Mouse (Mus musculus): ENCODE data around the gene Sgms2. TPM values are rescaled to one million over a fixed set of nuclear protein-coding genes. Genes with fewer than 3 reads are reported as not detected.

Sgms2 gene
- total and polyA plus RNA-seq, 3 experiments = 0.92 to 2.5 (median 1.4) TPM

DNA sequence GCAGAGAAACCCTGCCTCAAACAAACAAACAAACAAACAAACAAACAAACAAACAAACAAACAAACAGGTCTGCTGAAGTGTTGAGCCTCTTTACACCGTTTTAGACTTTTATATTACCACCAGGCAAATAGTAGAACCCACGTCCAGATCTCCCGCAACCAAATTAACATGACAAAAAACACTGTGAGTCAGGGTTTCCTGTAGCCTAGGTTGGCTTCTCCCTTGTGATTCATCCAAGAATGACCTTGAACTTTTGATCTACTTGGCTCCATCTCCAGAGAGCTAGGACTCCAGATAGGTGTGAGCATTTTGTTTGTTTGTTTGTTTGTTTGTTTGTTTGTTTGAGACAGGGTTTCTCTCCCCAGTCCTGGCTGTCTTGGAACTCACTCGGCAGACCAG is 30.0 kb upstream of the Sgms2 start:
- 57% methylated on average over 4 of the region's 4 CpGs for WGBS
- Histone ChIP-seq H3K27ac (no peak overlapping the region), H3K4me3 (no peak overlapping the region), H3K9ac (ENCODE audit: low read depth, low read length) (no peak overlapping the region), H3K4me1 (ENCODE audit: control insufficient read depth, insufficient read depth, low read length) (no peaks in the 10 kb centered on the region), H3K36me3 (ENCODE audit: control insufficient read depth, insufficient read depth, low read length) (no peaks in the 10 kb centered on the region), H3K79me2 (replicated peaks; ENCODE audit: control insufficient read depth, insufficient read depth, low read length) (no peaks in the 10 kb centered on the region), H3K27me3 (ENCODE audit: control insufficient read depth, insufficient read depth, low read length) (no peaks in the 10 kb centered on the region)
- DNase-seq = no peak
- intact Hi-C loops (cut with DNase I) = no loop called here
- no peak for TF ChIP-seq EP300 (IDR thresholded peaks at IDR 0.05; ENCODE audit: insufficient read depth, low read depth, low read length)
- no peak for TF ChIP-seq CTCF (IDR thresholded peaks at IDR 0.05)
- TF ChIP-seq POLR2A (IDR thresholded peaks at IDR 0.05; ENCODE audit: insufficient read depth, low read depth, low read length) = no peak

DNA sequence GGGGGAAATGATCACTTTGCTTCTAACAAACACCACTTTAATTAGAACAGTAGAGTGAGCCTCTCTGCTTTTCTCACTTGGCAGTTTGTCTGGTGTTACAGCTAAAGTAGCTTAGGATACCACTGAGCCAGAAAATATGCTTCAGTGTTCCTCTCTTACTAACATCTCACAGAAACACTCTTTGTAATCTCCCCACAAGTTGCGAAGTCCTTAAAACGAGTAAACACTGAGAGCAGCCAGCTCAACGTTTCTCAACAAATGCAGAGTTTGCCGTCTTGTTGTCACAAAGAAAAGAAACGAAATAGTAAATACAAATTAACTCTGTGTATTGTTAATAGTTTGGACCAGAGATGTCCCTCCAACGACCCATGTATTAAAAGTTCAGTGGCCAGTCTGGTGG is 26.5 kb upstream of the Sgms2 start:
- DNase-seq = no peak
- no peak overlapping the region for H3K27ac ChIP-seq

DNA sequence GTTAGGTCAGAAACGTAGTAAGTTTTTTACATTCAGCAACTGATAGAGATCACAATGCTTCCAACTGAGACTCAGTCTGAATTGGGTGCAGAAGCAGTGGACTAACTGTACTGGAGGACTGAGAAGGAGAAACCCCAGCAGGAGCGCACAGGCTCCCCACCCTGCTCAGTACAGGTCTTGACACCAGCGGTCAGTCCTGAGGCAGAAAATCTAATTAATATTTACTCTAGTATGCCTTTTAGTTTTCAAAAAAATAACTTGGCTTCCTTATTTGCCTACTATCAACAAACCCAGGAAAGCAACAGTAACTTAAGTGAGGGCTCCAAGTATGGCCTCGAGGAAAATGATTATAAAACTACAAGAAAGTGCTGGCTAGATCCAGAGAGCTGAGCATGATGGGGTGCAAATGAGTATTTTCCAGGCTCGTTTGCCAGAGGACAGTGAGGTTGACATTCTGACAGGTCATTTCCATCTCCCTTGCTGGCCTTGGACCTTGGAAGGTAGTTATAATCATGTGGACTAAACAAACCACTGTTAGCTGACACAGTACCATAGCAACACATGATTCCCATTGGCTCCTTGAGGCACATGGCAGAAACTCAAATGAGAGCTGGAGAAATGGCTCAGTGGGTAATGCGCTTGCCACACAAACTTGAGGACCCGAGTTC is 25.3 kb upstream of the Sgms2 start:
- intact Hi-C loops (cut with DNase I) = no loop called here
- Histone ChIP-seq H3K4me1 (ENCODE audit: control insufficient read depth, insufficient read depth, low read length) (no peaks in the 10 kb centered on the region), H3K36me3 (ENCODE audit: control insufficient read depth, insufficient read depth, low read length) (no peaks in the 10 kb centered on the region), H3K9ac (ENCODE audit: low read depth, low read length) (no peak overlapping the region), H3K4me3 (no peak overlapping the region), H3K27ac (no peak overlapping the region), H3K79me2 (replicated peaks; ENCODE audit: control insufficient read depth, insufficient read depth, low read length) (no peaks in the 10 kb centered on the region), H3K27me3 (ENCODE audit: control insufficient read depth, insufficient read depth, low read length) (no peaks in the 10 kb centered on the region)
- TF ChIP-seq EP300 (IDR thresholded peaks at IDR 0.05; ENCODE audit: insufficient read depth, low read depth, low read length) (no peak), CTCF (IDR thresholded peaks at IDR 0.05) (no peak), POLR2A (IDR thresholded peaks at IDR 0.05; ENCODE audit: insufficient read depth, low read depth, low read length) (no peak)
- 76% methylated on average over 7 of the region's 7 CpGs for WGBS
- DNase-seq = no peak

More for the DNA sequence above, 26.5 kb upstream of the Sgms2 start:
- Histone ChIP-seq H3K36me3 (ENCODE audit: control insufficient read depth, insufficient read depth, low read length) (no peaks in the 10 kb centered on the region), H3K9ac (ENCODE audit: low read depth, low read length) (no peak overlapping the region), H3K4me3 (no peak overlapping the region), H3K79me2 (replicated peaks; ENCODE audit: control insufficient read depth, insufficient read depth, low read length) (no peaks in the 10 kb centered on the region), H3K4me1 (ENCODE audit: control insufficient read depth, insufficient read depth, low read length) (no peaks in the 10 kb centered on the region), H3K27me3 (ENCODE audit: control insufficient read depth, insufficient read depth, low read length) (no peaks in the 10 kb centered on the region)
- 74% methylated on average over 6 of the region's 6 CpGs for WGBS
- TF ChIP-seq POLR2A (IDR thresholded peaks at IDR 0.05; ENCODE audit: insufficient read depth, low read depth, low read length) = no peak
- no peak for TF ChIP-seq EP300 (IDR thresholded peaks at IDR 0.05; ENCODE audit: insufficient read depth, low read depth, low read length)
- TF ChIP-seq CTCF (IDR thresholded peaks at IDR 0.05) = no peak
- intact Hi-C loops (cut with DNase I) = no loop called here

DNA sequence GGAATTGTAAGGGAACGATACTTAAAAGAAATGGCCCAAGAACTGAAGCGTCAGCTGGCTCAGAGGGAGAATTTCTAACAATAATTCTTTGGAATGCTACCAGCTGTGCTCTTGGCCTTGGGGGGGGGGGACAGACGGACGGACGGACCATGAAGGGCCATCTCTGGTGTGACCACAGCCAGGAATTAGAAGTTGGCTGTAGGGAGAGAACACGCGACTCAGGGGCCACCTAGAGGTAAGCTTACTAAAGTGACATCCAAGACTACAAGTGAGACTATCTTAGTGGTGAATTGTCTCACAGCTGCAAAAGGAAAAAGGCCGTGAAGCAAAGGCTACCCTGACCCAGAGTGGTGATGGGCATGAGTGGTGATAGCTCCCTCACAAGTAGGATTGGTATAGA is 20.4 kb upstream of the Sgms2 start:
- no peaks in the 10 kb centered on the region for H3K36me3 ChIP-seq (ENCODE audit: control insufficient read depth, insufficient read depth, low read length)
- H3K27me3 ChIP-seq (ENCODE audit: control insufficient read depth, insufficient read depth, low read length) = no peaks in the 10 kb centered on the region
- 54% methylated on average over 8 of the region's 8 CpGs for WGBS
- no peaks in the 10 kb centered on the region for H3K79me2 ChIP-seq (replicated peaks; ENCODE audit: control insufficient read depth, insufficient read depth, low read length)
- no peak for DNase-seq
- intact Hi-C loops (cut with DNase I) = no loop called here
- TF ChIP-seq EP300 (IDR thresholded peaks at IDR 0.05; ENCODE audit: insufficient read depth, low read depth, low read length) (no peak), POLR2A (IDR thresholded peaks at IDR 0.05; ENCODE audit: insufficient read depth, low read depth, low read length) (no peak), CTCF (IDR thresholded peaks at IDR 0.05) (peak; percentile 47)
- no peak overlapping the region for H3K9ac ChIP-seq (ENCODE audit: low read depth, low read length)
- H3K27ac ChIP-seq = no peak overlapping the region
- no peaks in the 10 kb centered on the region for H3K4me1 ChIP-seq (ENCODE audit: control insufficient read depth, insufficient read depth, low read length)
- no peak overlapping the region for H3K4me3 ChIP-seq

DNA sequence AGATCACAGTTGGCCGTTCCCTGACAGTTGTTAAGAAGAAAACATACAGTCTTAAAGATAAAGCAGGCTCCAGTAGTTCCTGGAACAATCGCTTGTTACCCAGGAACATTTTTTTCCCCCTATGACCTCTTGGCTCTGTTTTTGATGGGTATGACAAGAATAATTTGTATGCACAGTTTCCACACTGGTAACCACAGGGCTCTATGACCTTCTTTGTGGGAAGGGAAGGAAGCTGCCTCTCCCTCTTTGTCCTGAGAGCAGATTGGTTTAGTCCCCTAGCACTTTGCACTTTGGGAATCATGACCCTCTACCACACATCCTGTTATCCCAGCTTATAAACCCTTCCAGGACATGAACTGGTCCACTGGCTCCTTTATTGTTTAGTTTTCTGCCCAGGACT is 16.8 kb upstream of the Sgms2 start:
- Histone ChIP-seq H3K36me3 (ENCODE audit: control insufficient read depth, insufficient read depth, low read length) (no peaks in the 10 kb centered on the region), H3K9ac (ENCODE audit: low read depth, low read length) (no peak overlapping the region), H3K27ac (no peak overlapping the region), H3K4me3 (no peak overlapping the region), H3K79me2 (replicated peaks; ENCODE audit: control insufficient read depth, insufficient read depth, low read length) (no peaks in the 10 kb centered on the region), H3K27me3 (ENCODE audit: control insufficient read depth, insufficient read depth, low read length) (no peaks in the 10 kb centered on the region), H3K4me1 (ENCODE audit: control insufficient read depth, insufficient read depth, low read length) (no peaks in the 10 kb centered on the region)
- no peak for TF ChIP-seq EP300 (IDR thresholded peaks at IDR 0.05; ENCODE audit: insufficient read depth, low read depth, low read length)
- no peak for TF ChIP-seq POLR2A (IDR thresholded peaks at IDR 0.05; ENCODE audit: insufficient read depth, low read depth, low read length)
- intact Hi-C loops (cut with DNase I) = no loop called here
- 51% methylated on average over 2 of the region's 2 CpGs for WGBS
- no peak for DNase-seq

DNA sequence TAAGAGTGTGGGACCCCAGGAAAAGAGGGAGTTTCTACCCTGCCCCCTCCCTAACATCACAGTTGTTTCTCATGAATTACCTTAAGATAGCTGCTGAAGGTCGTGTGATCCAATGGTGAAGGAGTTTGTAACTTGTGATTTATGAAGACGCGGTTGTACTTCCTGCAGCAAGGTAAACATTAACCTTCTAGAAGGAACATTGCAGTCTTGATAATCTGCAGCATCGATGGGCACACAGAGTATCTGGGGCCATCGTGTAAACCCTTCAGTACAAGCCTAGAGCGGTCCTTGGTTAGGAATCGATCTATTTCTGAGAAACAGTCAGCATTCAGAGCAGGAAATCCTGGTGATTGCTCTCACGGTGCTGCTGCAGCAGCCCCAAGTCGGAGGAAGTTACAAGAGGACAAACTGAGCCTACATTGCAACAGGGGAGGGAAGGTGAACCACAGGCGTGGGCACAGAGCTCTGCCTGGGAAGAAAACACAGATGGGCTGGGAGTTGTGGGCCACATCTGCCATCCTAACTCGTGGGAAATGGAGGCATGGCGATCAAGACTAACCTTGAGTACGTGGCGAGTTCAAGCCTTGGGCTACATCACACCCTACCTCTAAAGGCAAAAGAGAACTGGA is 13.5 kb upstream of the Sgms2 start:
- intact Hi-C loops (cut with DNase I) = no loop called here
- H3K4me3 ChIP-seq = no peak overlapping the region
- no peak for DNase-seq
- TF ChIP-seq EP300 (IDR thresholded peaks at IDR 0.05; ENCODE audit: insufficient read depth, low read depth, low read length) = no peak
- TF ChIP-seq POLR2A (IDR thresholded peaks at IDR 0.05; ENCODE audit: insufficient read depth, low read depth, low read length) = no peak
- TF ChIP-seq CTCF (IDR thresholded peaks at IDR 0.05) = no peak
- WGBS = 66% methylated on average over 14 of the region's 14 CpGs
- no peaks in the 10 kb centered on the region for H3K36me3 ChIP-seq (ENCODE audit: control insufficient read depth, insufficient read depth, low read length)
- H3K27me3 ChIP-seq (ENCODE audit: control insufficient read depth, insufficient read depth, low read length) = no peaks in the 10 kb centered on the region
- no peaks in the 10 kb centered on the region for H3K4me1 ChIP-seq (ENCODE audit: control insufficient read depth, insufficient read depth, low read length)
- H3K79me2 ChIP-seq (replicated peaks; ENCODE audit: control insufficient read depth, insufficient read depth, low read length) = no peaks in the 10 kb centered on the region
- no peak overlapping the region for H3K27ac ChIP-seq
- no peak overlapping the region for H3K9ac ChIP-seq (ENCODE audit: low read depth, low read length)

Measured in heart, adult 2 months (tissue).